Mouse (Mus musculus) hindbrain, embryonic 15.5 days (tissue): ENCODE measurements around the gene Tenm4. TPM values are rescaled to one million over a fixed set of nuclear protein-coding genes. Genes with fewer than 3 reads are reported as not detected.
A peak's percentile ranks its signal among the peaks of the same experiment; 100 is the strongest.

Experiments used
- ATAC-seq: fragments of 200-750 bp; cut with Nextera tagmentation; 2 replicates; pipeline ENCODE4 v1.8.0; 2017; ENCODE audit warnings: low read depth, moderate number of reproducible peaks, moderate TSS enrichment; ENCODE audit not compliant: low FRiP score
- H3K27ac ChIP-seq: fragments of 300-500 bp; sonication (generic); replicated peaks from 2 replicates; pipeline ENCODE4 v1.5.1; 2015; ENCODE audit warnings: mild to moderate bottlenecking, inconsistent platforms
- H3K27me3 ChIP-seq: fragments of 300-500 bp; sonication (generic); 2 replicates; pipeline ENCODE4 v1.6.1; 2015; ENCODE audit warnings: control low read depth, inconsistent platforms
- H3K36me3 ChIP-seq: fragments of 300-500 bp; sonication (generic); 2 replicates; pipeline ENCODE4 v1.6.1; 2015; ENCODE audit warnings: control low read depth, inconsistent platforms
- H3K4me1 ChIP-seq: fragments of 300-500 bp; sonication (generic); replicated peaks from 2 replicates; pipeline ENCODE4 v1.6.1; 2015; ENCODE audit warnings: control low read depth, inconsistent platforms
- H3K4me2 ChIP-seq: fragments of 300-500 bp; sonication (generic); 2 replicates; pipeline ENCODE4 v1.6.1; 2015; ENCODE audit warnings: moderate library complexity, mild to moderate bottlenecking, inconsistent platforms
- H3K4me3 ChIP-seq: fragments of 300-500 bp; sonication (generic); 2 replicates; pipeline ENCODE4 v1.5.1; 2015; ENCODE audit warnings: mild to moderate bottlenecking, inconsistent platforms
- H3K9ac ChIP-seq: fragments of 300-500 bp; sonication (generic); 2 replicates; pipeline ENCODE4 v1.6.1; 2015; ENCODE audit warnings: inconsistent platforms
- H3K9me3 ChIP-seq: fragments of 300-500 bp; sonication (generic); 2 replicates; pipeline ENCODE4 v1.6.1; 2016; ENCODE audit warnings: control low read depth, inconsistent platforms
- WGBS: fragments of 180-500 bp; shearing (Covaris S2); methylation state at CpG from one replicate; pipeline ENCODE4 v1.1.7; 2015; 5-methylcytosine and 5-hydroxymethylcytosine counted together
- polyA plus RNA-seq: library from polyadenylated mRNA; unstranded; fragments of >200 nt; fragmentation: Nextera tagmentation; extraction: Ambion mirVana; gene quantifications from 2 replicates; pipeline ENCODE4 v1.2.1, GENCODE M21; 2015

Tenm4 gene
- polyA plus RNA-seq, 1 experiment from 2014 or later: 39.0 TPM

DNA sequence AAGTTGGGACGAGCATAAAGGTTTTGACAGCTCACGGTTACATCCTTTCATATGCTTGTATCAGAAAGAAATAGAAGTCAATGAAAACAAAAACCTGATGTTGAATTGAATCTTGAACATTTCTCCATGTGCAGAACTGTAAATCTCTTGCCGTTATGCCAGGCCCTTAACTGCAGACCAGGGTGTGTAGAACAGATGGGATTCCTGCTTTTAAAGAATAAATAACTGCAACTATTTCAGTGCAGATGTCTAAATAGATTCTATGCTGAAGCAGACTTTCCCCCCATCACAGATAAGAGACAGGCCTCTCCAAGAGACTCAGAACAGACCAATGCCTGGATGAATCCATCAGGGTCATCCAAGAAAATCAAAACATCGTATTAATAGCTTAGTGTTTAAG is 198.9 kb downstream of the Tenm4 start:
- ATAC-seq: no peak
- 90% methylated on average over 4 of the region's 4 CpGs for WGBS

GRCm38 (mm10) chr7:96374004-96374663 is 203.1 kb downstream of the Tenm4 start:
- no peak for ATAC-seq
- WGBS: 82% methylated on average over 6 of the region's 6 CpGs
- H3K4me3 ChIP-seq: no peak overlapping the region
- H3K4me2 ChIP-seq: no peak overlapping the region
- H3K9me3 ChIP-seq: no peaks in the 10 kb centered on the region
- no peaks in the 10 kb centered on the region for H3K36me3 ChIP-seq
- no peak overlapping the region for H3K9ac ChIP-seq
- no peaks in the 10 kb centered on the region for H3K27me3 ChIP-seq
- no peaks in the 10 kb centered on the region for H3K4me1 ChIP-seq
- H3K27ac ChIP-seq: no peak overlapping the region

More for the DNA sequence above, 198.9 kb downstream of the Tenm4 start:
- no peak overlapping the region for H3K4me3 ChIP-seq
- H3K36me3 ChIP-seq: no peaks in the 10 kb centered on the region
- no peak overlapping the region for H3K4me2 ChIP-seq
- H3K9me3 ChIP-seq: no peaks in the 10 kb centered on the region
- H3K9ac ChIP-seq: no peak overlapping the region
- no peak overlapping the region for H3K27ac ChIP-seq
- H3K27me3 ChIP-seq: no peaks in the 10 kb centered on the region
- no peaks in the 10 kb centered on the region for H3K4me1 ChIP-seq

DNA sequence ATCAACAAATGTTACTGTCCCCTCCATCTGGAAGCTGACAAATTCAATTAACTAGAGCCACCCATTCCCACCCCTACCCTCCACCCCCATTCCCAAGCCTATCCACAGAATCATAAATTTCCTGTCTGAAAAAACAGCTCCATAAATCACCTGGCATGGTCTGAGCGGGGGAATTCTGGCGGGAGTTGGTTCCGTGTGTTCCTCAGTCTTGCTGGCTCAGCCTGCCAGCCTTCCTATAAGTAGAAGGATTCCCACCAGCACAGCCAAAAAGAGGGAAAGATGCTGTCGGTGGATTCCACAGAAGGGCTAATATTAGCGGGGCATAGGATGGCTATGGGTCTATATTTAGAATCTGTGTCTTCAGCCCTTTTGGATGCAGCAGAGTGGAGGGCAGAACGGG is 204.5 kb downstream of the Tenm4 start:
- no peaks in the 10 kb centered on the region for H3K27me3 ChIP-seq
- H3K9me3 ChIP-seq: no peaks in the 10 kb centered on the region
- no peak overlapping the region for H3K9ac ChIP-seq
- no peak overlapping the region for H3K4me2 ChIP-seq
- H3K27ac ChIP-seq: no peak overlapping the region
- ATAC-seq: no peak
- WGBS: 75% methylated on average over 6 of the region's 6 CpGs
- no peaks in the 10 kb centered on the region for H3K36me3 ChIP-seq
- no peak overlapping the region for H3K4me3 ChIP-seq
- H3K4me1 ChIP-seq: no peaks in the 10 kb centered on the region

DNA sequence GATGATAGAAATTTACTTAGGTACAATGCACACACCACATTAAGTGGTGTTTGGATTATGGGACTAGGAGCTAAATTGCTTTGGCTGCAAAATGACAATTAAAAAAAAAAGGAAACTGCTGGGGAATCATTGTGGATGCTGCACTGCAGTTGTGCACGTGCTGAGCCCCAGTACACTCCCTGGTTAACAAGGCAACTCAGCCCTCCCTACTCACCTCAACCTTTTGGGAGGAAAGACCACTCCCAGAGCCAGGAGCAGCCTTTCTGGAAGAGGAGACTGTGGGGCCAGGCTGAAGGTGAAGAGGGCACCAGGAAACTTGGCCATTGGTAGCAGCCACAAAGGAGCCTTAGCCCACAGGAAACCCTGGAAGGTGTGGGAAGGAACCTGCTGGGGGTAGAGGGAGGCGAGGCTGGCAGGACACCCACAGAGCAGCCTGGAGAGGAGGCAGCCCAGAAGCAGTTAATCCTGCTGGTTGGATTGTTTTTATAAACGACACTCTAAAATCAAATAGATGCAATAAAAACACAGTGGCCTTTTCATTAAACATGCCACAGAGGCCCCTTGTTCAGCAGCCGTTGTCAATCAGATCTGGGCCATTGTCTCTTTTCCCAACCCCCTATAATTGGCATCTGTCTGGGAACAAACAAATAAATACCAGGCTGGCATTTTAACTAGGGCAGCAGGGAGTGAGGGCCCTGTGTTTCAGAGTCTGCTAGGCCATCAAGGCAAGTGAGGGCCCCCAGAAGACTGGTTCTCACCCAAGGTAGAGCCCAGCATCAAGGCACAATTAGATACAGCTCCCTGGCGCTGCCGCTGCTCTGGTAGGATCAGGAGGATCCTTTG is 212.9 kb downstream of the Tenm4 start:
- WGBS: 12% methylated on average over 6 of the region's 6 CpGs
- peaks cover 12% of the 10 kb centered on the region for H3K4me1 ChIP-seq
- no peak overlapping the region for H3K4me3 ChIP-seq
- H3K36me3 ChIP-seq: no peaks in the 10 kb centered on the region
- peak; percentile 43; the same call in 1 of the 2 replicates for ATAC-seq
- H3K4me2 ChIP-seq: no peak overlapping the region
- no peaks in the 10 kb centered on the region for H3K9me3 ChIP-seq
- no peaks in the 10 kb centered on the region for H3K27me3 ChIP-seq
- peak overlapping the region; percentile 49; the same call in 1 of the 2 replicates for H3K27ac ChIP-seq
- no peak overlapping the region for H3K9ac ChIP-seq

DNA sequence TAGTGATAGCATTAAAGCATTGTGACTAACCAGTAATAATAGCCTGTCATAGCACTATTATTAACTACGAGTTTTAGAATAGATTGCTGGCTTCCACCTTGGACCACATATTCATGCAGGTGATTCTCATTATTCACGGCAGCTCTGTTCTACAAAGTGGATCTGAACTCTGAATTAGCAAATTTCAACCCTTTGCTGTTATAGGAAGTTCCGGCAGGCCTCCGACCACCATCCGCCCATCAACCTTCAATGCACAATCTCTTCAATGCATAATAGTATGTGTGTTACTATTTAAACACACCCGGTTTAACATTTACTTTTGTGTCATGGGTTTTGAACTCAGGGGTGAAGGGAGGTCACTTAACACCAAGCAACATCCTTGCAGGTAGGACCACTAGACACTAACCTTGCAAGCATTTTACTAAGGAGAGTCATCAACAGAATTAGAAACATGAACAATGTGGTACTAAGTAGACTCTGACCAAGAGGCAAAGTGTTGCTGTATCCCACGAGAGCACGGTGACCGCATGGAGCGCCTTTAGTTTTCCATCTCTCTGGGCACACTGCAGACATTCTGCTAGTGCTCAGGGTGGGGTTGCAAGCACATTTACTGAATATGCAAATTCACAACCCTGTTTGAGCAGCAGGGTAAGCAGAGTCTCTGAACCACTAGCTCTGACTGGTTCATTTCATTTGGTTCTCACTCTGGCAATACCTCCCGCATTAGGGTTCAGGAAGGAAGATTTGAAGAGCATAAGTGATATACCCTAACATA is 213.9 kb downstream of the Tenm4 start:
- no peak for ATAC-seq
- Histone ChIP-seq H3K9ac (no peak overlapping the region), H3K4me1 (peaks cover 12% of the 10 kb centered on the region), H3K4me2 (no peak overlapping the region), H3K27ac (no peak overlapping the region), H3K27me3 (no peaks in the 10 kb centered on the region), H3K36me3 (no peaks in the 10 kb centered on the region), H3K9me3 (no peaks in the 10 kb centered on the region), H3K4me3 (no peak overlapping the region)
- WGBS: 82% methylated on average over 11 of the region's 11 CpGs

- no peak overlapping the region for H3K4me2 ChIP-seq
- no peaks in the 10 kb centered on the region for H3K27me3 ChIP-seq
- peaks cover 12% of the 10 kb centered on the region for H3K4me1 ChIP-seq
- ATAC-seq: no peak
- no peak overlapping the region for H3K9ac ChIP-seq
- H3K9me3 ChIP-seq: no peaks in the 10 kb centered on the region
- no peaks in the 10 kb centered on the region for H3K36me3 ChIP-seq
- no peak overlapping the region for H3K27ac ChIP-seq
- no peak overlapping the region for H3K4me3 ChIP-seq
- 77% methylated on average over 7 of the region's 7 CpGs for WGBS
Observed at GRCm38 (mm10) chr7:96385850-96386249, 214.8 kb downstream of the Tenm4 start.

DNA sequence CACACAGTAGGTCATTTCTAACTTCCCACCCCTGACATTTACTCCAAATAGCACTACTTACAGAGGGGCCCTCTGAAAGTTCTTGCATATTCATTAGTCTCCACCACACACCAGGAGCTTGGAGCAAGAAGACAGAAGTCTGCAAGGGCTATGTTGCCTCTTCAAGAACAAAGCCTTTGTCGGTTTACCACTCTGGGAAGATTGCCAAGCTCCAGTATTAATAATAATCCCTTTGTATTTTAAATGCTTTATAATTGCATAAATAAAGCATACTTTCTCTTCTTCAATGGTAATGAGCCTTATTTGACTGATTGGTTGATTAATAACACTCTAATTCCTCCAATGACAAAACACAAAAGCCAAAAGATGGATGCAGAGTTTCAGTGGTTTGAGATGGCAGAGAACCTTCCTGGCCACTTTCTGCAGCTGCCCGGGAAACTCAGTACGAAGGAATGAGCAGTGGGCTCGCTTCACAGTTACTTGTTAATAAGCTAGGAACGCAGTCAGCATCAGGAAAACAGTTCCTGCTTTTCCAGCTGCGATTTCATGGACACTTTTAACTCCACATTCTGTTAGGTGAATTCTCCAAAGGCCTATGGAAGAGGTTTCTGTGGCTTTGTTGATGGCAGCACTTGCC is 219.1 kb downstream of the Tenm4 start:
- Histone ChIP-seq H3K27me3 (no peaks in the 10 kb centered on the region), H3K4me3 (no peak overlapping the region), H3K27ac (no peak overlapping the region), H3K9me3 (no peaks in the 10 kb centered on the region), H3K4me1 (peaks cover 3% of the 10 kb centered on the region; the same call in 1 of the 2 replicates), H3K36me3 (no peaks in the 10 kb centered on the region), H3K4me2 (no peak overlapping the region), H3K9ac (no peak overlapping the region)
- WGBS: 38% methylated on average over 6 of the region's 6 CpGs
- peak; percentile 57; the same call in 1 of the 2 replicates for ATAC-seq

DNA sequence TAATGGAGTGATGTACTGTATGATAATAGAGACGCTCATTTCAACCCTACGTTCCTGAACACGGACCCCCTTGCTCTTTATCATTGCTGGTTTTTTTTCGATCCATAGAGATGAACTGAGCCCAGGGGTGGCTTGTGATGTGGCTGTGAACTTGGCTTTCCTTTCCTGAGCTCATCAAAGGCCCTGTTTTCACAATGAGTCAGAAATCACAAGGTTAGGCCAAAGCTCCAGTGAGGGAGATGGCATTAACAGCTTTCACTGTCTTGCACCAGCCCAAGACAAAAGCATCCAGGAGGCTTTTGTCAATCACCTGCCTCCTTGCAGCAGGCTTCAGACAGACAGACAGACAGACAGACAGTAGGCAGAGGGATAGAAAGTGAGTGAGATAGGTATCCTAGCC is 219.8 kb downstream of the Tenm4 start:
- 87% methylated on average over 4 of the region's 4 CpGs for WGBS
- H3K4me1 ChIP-seq: peaks cover 3% of the 10 kb centered on the region; the same call in 1 of the 2 replicates
- H3K9ac ChIP-seq: no peak overlapping the region
- ATAC-seq: no peak
- no peak overlapping the region for H3K4me2 ChIP-seq
- no peaks in the 10 kb centered on the region for H3K27me3 ChIP-seq
- H3K4me3 ChIP-seq: no peak overlapping the region
- H3K36me3 ChIP-seq: no peaks in the 10 kb centered on the region
- H3K27ac ChIP-seq: no peak overlapping the region
- no peaks in the 10 kb centered on the region for H3K9me3 ChIP-seq

DNA sequence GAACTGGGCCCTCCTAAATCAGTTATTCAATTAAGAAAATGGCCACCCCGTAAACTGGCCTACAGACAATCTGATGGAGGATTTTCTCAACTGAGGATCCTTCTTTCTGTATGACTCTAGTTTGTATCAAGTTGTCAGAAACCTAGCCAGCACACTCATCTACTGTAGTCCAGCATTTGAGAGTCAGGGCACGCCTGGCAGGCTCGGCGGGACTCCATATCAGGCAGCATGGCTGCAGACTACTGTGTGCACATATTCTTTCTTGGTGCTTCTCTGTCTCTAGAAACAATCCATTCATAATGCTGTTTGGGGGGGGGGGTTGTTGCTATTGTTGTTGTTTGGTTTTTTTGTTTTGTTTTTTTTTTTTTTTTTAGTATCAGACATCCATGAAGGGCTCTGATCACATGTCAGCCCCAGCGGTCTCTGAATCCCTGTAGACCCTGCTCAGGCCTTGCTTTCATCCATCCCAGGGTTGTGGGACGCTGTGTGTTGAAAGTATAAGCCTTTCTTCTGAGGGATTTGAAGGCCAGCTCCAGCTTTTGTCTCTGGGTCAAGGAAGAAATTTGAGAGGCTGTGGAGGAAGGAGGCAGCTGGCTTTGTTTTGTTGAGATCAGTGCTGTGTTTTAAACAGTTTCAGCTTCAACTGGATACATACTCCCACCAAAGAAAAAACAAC is 220.9 kb downstream of the Tenm4 start:
- no peak for ATAC-seq
- H3K27me3 ChIP-seq: no peaks in the 10 kb centered on the region
- no peak overlapping the region for H3K9ac ChIP-seq
- no peak overlapping the region for H3K4me3 ChIP-seq
- H3K4me2 ChIP-seq: no peak overlapping the region
- peaks cover 3% of the 10 kb centered on the region; the same call in 1 of the 2 replicates for H3K4me1 ChIP-seq
- WGBS: 62% methylated on average over 6 of the region's 6 CpGs
- H3K36me3 ChIP-seq: no peaks in the 10 kb centered on the region
- no peaks in the 10 kb centered on the region for H3K9me3 ChIP-seq
- no peak overlapping the region for H3K27ac ChIP-seq

GRCm38 (mm10) chr7:96392600-96392999 is 221.6 kb downstream of the Tenm4 start:
- Histone ChIP-seq H3K9me3 (no peaks in the 10 kb centered on the region), H3K9ac (no peak overlapping the region), H3K4me2 (no peak overlapping the region), H3K4me1 (peaks cover 3% of the 10 kb centered on the region; the same call in 1 of the 2 replicates), H3K4me3 (no peak overlapping the region), H3K27me3 (no peaks in the 10 kb centered on the region), H3K36me3 (no peaks in the 10 kb centered on the region), H3K27ac (no peak overlapping the region)
- no peak for ATAC-seq
- 64% methylated on average over 2 of the region's 2 CpGs for WGBS

- Histone ChIP-seq H3K9me3 (no peaks in the 10 kb centered on the region), H3K9ac (no peak overlapping the region), H3K4me1 (peaks cover 9% of the 10 kb centered on the region; the same call in 1 of the 2 replicates), H3K27ac (no peak overlapping the region), H3K4me2 (no peak overlapping the region), H3K4me3 (no peak overlapping the region), H3K36me3 (no peaks in the 10 kb centered on the region), H3K27me3 (no peaks in the 10 kb centered on the region)
- ATAC-seq: peak; percentile 55; the same call in 1 of the 2 replicates
- 22% methylated on average over 1 of the region's 1 CpGs for WGBS
Observed at GRCm38 (mm10) chr7:96397940-96398339, 226.9 kb downstream of the Tenm4 start.
